Mouse (Mus musculus) liver, embryonic 14.5 days (tissue): ENCODE measurements around the gene Ergic1. TPM values are rescaled to one million over a fixed set of nuclear protein-coding genes. Genes with fewer than 3 reads are reported as not detected.

Experiments
- ATAC-seq: fragments of 200-750 bp; cut with Nextera tagmentation; 2 replicates; pipeline ENCODE4 v1.8.0; 2017; ENCODE audit warnings: moderate number of reproducible peaks, mild to moderate bottlenecking, moderate library complexity; ENCODE audit not compliant: insufficient read depth
- DNase-seq, 3 experiments: peaks; one replicate each; pipeline ENCODE4 v3.0.0-alpha.2; 2012 to 2013; ENCODE audit warnings: low read depth in 3 of 3, low spot score in 3 of 3
- H3K27ac ChIP-seq: fragments of 300-500 bp; sonication (generic); 2 replicates; pipeline ENCODE4 v1.5.1; 2014; ENCODE audit warnings: moderate library complexity, mild to moderate bottlenecking, control low read depth, inconsistent platforms
- H3K27me3 ChIP-seq: fragments of 300-500 bp; sonication (generic); 2 replicates; pipeline ENCODE4 v1.6.1; 2014; ENCODE audit warnings: mild to moderate bottlenecking, low read length, moderate library complexity; ENCODE audit not compliant: control insufficient read depth, insufficient read depth
- H3K36me3 ChIP-seq: fragments of 300-500 bp; sonication (generic); replicated peaks from 2 replicates; pipeline ENCODE4 v1.6.1; 2014; ENCODE audit warnings: low read depth; ENCODE audit not compliant: control insufficient read depth, insufficient read depth
- H3K4me1 ChIP-seq, 2 experiments: fragments of 200-500 bp in 1 of 2; fragments of 300-500 bp in 1 of 2; sonication (generic) in 1 of 2; replicated peaks; 2 replicates each; pipeline ENCODE4 v1.6.1; 2012 to 2014; ENCODE audit warnings: antibody characterized with exemption in 1 of 2, inconsistent platforms in 1 of 2, low read length in 1 of 2; ENCODE audit not compliant: control insufficient read depth in 2 of 2, insufficient read depth in 2 of 2
- H3K4me2 ChIP-seq: fragments of 300-500 bp; sonication (generic); 2 replicates; pipeline ENCODE4 v1.6.1; 2014; ENCODE audit warnings: low read depth, mild to moderate bottlenecking, control low read depth, moderate library complexity
- H3K4me3 ChIP-seq, 2 experiments: fragments of 200-500 bp in 1 of 2; fragments of 300-500 bp in 1 of 2; sonication (generic) in 1 of 2; 2 replicates each; pipeline ENCODE4 v1.5.1; 2012 to 2014; ENCODE audit warnings: low read depth in 2 of 2, low read length in 2 of 2, mild to moderate bottlenecking in 2 of 2, control low read depth in 1 of 2, inconsistent platforms in 1 of 2, moderate library complexity in 1 of 2; ENCODE audit not compliant: insufficient read depth in 1 of 2
- H3K9ac ChIP-seq: fragments of 300-500 bp; sonication (generic); replicated peaks from 2 replicates; pipeline ENCODE4 v1.6.1; 2014; ENCODE audit warnings: mild to moderate bottlenecking, control low read depth, moderate library complexity
- H3K9me3 ChIP-seq: fragments of 300-500 bp; sonication (generic); 2 replicates; pipeline ENCODE4 v1.6.1; 2016; ENCODE audit warnings: low read length, mixed read lengths; ENCODE audit not compliant: control insufficient read depth
- CTCF ChIP-seq: IDR thresholded peaks from 2 replicates; pipeline ENCODE4 v1.5.1; 2016; ENCODE audit warnings: antibody characterized with exemption, low read depth, control low read depth
- EP300 ChIP-seq: IDR thresholded peaks from 2 replicates; pipeline ENCODE4 v1.6.1; 2016; ENCODE audit warnings: antibody characterized with exemption, low read depth
- WGBS: fragments of 180-500 bp; shearing (Covaris S2); extraction: QIAGEN DNeasy Blood & Tissue Kit; methylation state at CpG from one replicate; pipeline ENCODE4 v1.1.7; 2014; ENCODE audit not compliant: insufficient replicate concordance; 5-methylcytosine and 5-hydroxymethylcytosine counted together
- polyA plus RNA-seq, 2 experiments: library from polyadenylated mRNA; depleted of rRNA in 1 of 2; stranded (reverse) in 1 of 2; unstranded in 1 of 2; fragments of >200 nt; fragmentation: Nextera tagmentation in 1 of 2; extraction: Ambion mirVana in 1 of 2; gene quantifications; 2 replicates each; pipeline versions ENCODE4 v1.2.1 to v1.2.3; 2012 to 2014

Ergic1 gene
- polyA plus RNA-seq, 2 experiments = 26.0 to 33.4 TPM

- Histone ChIP-seq H3K4me1 (peaks cover 8 to 20% of the 10 kb centered on the region in 2 experiments), H3K36me3 (no peaks in the 10 kb centered on the region), H3K27ac (no peak overlapping the region), H3K4me3 (no peak overlapping the region), H3K9me3 (no peaks in the 10 kb centered on the region), H3K9ac (no peak overlapping the region), H3K4me2 (no peak overlapping the region), H3K27me3 (no peaks in the 10 kb centered on the region)
- TF ChIP-seq CTCF (no peak), EP300 (no peak)
- WGBS = 77% methylated on average over 11 of the region's 11 CpGs
- DNase-seq = no peak
- ATAC-seq = no peak
These were observed 11.0 kb downstream of the Ergic1 start for GRCm38 (mm10) chr17:26572265-26572664.

- 79% methylated on average over 11 of the region's 11 CpGs for WGBS
These were observed 12.8 kb downstream of the Ergic1 start for GRCm38 (mm10) chr17:26574118-26574517.

GRCm38 (mm10) chr17:26574701-26575100, 13.4 kb downstream of the Ergic1 start:
- peaks cover 8 to 20% of the 10 kb centered on the region in 2 experiments for H3K4me1 ChIP-seq

More at GRCm38 (mm10) chr17:26574118-26574517, 12.8 kb downstream of the Ergic1 start:
- ATAC-seq (no peak), DNase-seq (no peak)
- no peak overlapping the region for H3K4me3 ChIP-seq
- H3K4me2 ChIP-seq = no peak overlapping the region
- H3K27me3 ChIP-seq = no peaks in the 10 kb centered on the region
- H3K9me3 ChIP-seq = no peaks in the 10 kb centered on the region
- H3K9ac ChIP-seq = no peak overlapping the region
- no peak overlapping the region for H3K27ac ChIP-seq
- H3K36me3 ChIP-seq = no peaks in the 10 kb centered on the region
- peaks cover 8 to 20% of the 10 kb centered on the region in 2 experiments for H3K4me1 ChIP-seq
- TF ChIP-seq CTCF = no peak
- TF ChIP-seq EP300 = no peak

GRCm38 (mm10) chr17:26575786-26576690, 14.7 kb downstream of the Ergic1 start:
- peak; percentile 66; the same call in 1 of the 2 replicates for ATAC-seq
- no peaks in the 10 kb centered on the region for H3K27me3 ChIP-seq
- TF ChIP-seq CTCF (no peak), EP300 (no peak)

More at GRCm38 (mm10) chr17:26574701-26575100, 13.4 kb downstream of the Ergic1 start:
- H3K9me3 ChIP-seq = no peaks in the 10 kb centered on the region
- ATAC-seq (no peak), DNase-seq (no peak)
- no peak overlapping the region for H3K27ac ChIP-seq
- no peaks in the 10 kb centered on the region for H3K27me3 ChIP-seq
- 63% methylated on average over 5 of the region's 5 CpGs for WGBS
- no peak overlapping the region for H3K4me3 ChIP-seq
- H3K9ac ChIP-seq = no peak overlapping the region
- no peaks in the 10 kb centered on the region for H3K36me3 ChIP-seq
- no peak overlapping the region for H3K4me2 ChIP-seq
- TF ChIP-seq EP300 (no peak), CTCF (no peak)

GRCm38 (mm10) chr17:26576833-26577232, 15.5 kb downstream of the Ergic1 start:
- no peaks in the 10 kb centered on the region for H3K27me3 ChIP-seq
- no peak overlapping the region for H3K27ac ChIP-seq
- no peak for ATAC-seq
- TF ChIP-seq EP300 (no peak), CTCF (no peak)
- H3K9ac ChIP-seq = no peak overlapping the region
- no peaks in the 10 kb centered on the region for H3K36me3 ChIP-seq
- H3K4me3 ChIP-seq = no peak overlapping the region
- no peak overlapping the region for H3K4me2 ChIP-seq
- 80% methylated on average over 7 of the region's 7 CpGs for WGBS
- no peak for DNase-seq
- no peaks in the 10 kb centered on the region for H3K9me3 ChIP-seq
- H3K4me1 ChIP-seq = peaks cover 6 to 8% of the 10 kb centered on the region in 2 experiments

More at GRCm38 (mm10) chr17:26575786-26576690, 14.7 kb downstream of the Ergic1 start:
- Histone ChIP-seq H3K27ac (no peak overlapping the region; the same call in 1 of the 2 replicates), H3K4me3 (no peak overlapping the region), H3K9ac (no peak overlapping the region), H3K9me3 (no peaks in the 10 kb centered on the region), H3K36me3 (no peaks in the 10 kb centered on the region), H3K4me1 (peaks cover 8 to 12% of the 10 kb centered on the region in 2 experiments), H3K4me2 (no peak overlapping the region)
- no peak for DNase-seq
- WGBS = 52% methylated on average over 12 of the region's 12 CpGs
